Mouse (Mus musculus): ENCODE measurements around the gene Art4. TPM values are rescaled to one million over a fixed set of nuclear protein-coding genes. Genes with fewer than 3 reads are reported as not detected.
A peak's percentile ranks its signal among the peaks of the same experiment; 100 is the strongest.

Gene Art4
- total RNA-seq, 2 experiments from 2014 or later: 14.7 to 18.2 TPM

DNA sequence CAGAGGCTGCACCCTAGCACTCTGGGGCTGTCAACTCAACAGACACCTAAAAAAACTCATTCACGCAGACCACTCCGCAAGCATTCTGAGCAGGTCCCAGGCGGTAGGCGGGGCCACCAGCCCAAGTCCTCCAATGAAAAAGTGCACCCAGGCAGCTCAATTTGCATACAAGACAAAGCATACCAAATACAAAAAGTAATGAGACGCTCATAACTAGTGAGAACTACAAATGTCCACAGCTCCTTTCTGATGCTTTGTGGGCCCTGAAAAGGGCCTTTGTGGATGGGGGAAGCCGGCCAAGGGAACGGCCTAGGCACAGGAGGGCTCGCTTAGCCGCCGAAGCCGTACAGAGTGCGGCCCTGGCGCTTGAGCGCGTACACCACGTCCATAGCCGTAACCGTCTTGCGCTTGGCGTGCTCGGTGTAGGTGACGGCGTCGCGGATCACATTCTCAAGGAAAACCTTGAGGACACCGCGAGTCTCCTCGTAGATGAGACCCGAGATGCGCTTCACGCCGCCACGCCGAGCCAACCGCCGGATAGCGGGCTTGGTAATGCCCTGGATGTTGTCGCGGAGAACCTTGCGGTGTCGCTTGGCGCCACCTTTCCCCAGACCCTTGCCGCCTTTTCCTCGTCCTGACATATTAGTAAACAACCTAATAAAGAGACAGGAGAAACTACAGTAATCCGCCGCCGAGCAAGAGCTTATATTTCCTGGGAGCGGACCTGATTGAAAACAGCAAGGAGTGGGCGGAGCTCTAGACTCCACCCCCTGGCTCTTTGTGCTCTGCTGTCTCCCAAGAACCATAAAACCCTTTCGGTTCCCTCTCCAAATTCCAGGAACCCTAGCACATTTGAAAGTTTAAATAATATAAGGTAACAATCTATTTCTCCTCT lies 53.5 kb downstream of the Art4 start, which contains the start of gene Hist4h4:
Hist4h4 (minus strand) TSS at position 677 of the 895 bp plus-strand sequence.
- peak; percentile 96 to 99 for DNase-seq
- intact Hi-C loops (cut with DNase I): loop anchor here (2.0 kb wide), 1 partner anchor 27 kb away; no protein-coding TSS in a partner anchor

DNA sequence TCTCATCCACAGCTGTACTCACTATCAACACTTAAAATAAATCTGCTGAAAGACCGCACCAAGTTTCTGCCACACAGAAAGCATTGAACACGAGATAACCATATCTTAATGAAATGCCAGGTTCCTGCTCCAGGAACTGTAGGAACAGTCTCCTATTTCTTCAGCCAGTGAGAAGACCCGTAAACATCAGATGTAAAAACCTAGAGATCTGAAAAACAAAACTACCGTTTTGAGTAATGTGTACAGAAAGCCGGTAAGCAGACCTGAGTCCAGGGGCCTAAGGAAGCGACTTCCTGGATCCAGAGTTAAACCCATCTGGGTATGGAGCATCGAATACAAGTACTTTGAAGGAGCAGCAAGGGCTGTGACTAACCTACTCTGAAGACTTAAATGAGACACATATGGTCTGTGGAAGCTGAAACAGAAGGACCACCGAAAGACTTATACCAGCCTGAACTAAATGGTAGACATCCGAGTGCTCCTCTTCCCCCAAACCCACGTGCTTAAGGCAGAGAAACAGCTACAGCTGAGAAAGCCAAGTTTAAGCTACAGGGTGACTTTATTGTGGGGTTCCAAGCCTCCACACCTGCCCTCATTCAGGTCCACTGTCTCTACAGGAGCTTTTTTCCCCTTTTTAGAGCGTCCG lies 54.3 kb downstream of the Art4 start:
- DNase-seq: no peak
- intact Hi-C loops (cut with DNase I): no loop called here

DNA sequence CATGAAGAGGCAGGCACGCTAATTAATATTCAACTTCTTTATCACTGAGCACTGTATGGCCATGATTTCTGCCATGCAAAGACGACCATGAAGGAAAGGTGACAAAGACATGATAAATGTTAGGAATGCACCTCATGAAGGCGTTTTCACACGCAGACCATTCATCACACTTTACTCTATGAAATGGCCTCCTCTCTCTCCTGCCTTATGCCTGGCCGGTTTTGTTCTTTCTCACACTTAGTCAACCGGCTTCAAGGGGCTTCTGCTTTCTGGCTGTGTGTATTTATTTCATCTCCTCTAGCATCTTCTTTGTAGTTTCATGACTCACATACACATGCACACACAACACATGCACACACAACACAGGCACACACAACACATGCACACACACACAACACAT lies 56.3 kb downstream of the Art4 start:
- no peak for DNase-seq
- intact Hi-C loops (cut with DNase I): no loop called here

DNA sequence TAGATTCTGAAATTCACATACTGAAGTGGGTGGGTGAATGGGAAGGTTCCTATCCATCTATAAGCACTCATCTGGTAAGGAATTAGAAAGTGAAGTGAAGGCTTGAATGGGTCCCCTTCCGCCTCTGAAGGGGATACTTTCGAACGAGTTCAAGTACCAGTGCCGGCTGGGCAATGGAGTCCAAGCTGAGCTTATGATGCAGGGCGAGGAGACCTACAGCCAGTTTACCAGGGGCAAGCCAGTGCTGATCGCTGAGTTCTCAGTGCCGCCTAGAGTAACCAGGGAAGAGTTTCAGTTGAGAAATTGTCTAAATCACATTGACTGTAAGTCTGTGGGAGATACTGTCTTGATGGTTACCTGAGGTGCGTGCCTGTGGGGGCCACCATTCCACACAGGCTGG lies 56.8 kb downstream of the Art4 start:
- DNase-seq: no peak
- intact Hi-C loops (cut with DNase I): no loop called here

Small RNAs within 50 kb of the gene (microRNA-seq; reads per million reads assigned to microRNA genes)
- gene Gm44364: 0 reads per million in 2 experiments

Other genes with a start within 250 kb of the Art4 start
- 10 to 100 TPM; 30.5 to 34.4 TPM for gene Plbd1, start 195.8 kb downstream of the Art4 start, total RNA-seq (2021)
- gene Gucy2c, start 76.0 kb downstream of the Art4 start, total RNA-seq (2021): not detected
- 10 to 100 TPM; 12.1 to 15.3 TPM for gene Hist4h4, start 53.3 kb downstream of the Art4 start, total RNA-seq (2021)
- 10 to 100 TPM; 33.4 to 38.2 TPM for gene H2afj, start 49.5 kb downstream of the Art4 start, total RNA-seq (2021)
- 1 to 10 TPM; 1.0 to 1.3 TPM for gene BC049715, start 30.1 kb downstream of the Art4 start, total RNA-seq (2021)
- 10 to 100 TPM; 64.3 to 66.0 TPM for gene Wbp11, start 29.5 kb downstream of the Art4 start, total RNA-seq (2021)
- not detected for gene Smco3, start 22.3 kb downstream of the Art4 start, total RNA-seq (2021)
- gene Mgp, start 18.1 kb upstream of the Art4 start, total RNA-seq (2021): 100 to 1,000 TPM; 373 to 513 TPM
- gene Erp27, start 64.4 kb upstream of the Art4 start, total RNA-seq (2021): under 1 TPM in 1 of 2 experiments, not detected in 1; 0.17 TPM
- gene Pde6h, start 66.1 kb upstream of the Art4 start, total RNA-seq (2021): under 1 TPM in 1 of 2 experiments, not detected in 1; 0.46 TPM
- gene Arhgdib, start 84.2 kb upstream of the Art4 start, total RNA-seq (2021): 10 to 100 TPM; 36.9 to 45.4 TPM

All from heart, postnatal 14 days (tissue).